Mouse (Mus musculus) frontal cortex, postnatal 10 days (tissue): ENCODE data around the gene Mbd3l1.

Experiments
- DNase-seq, 2 experiments: peaks; one replicate each; pipeline ENCODE4 v3.0.0; 2022; ENCODE audit warnings: low spot score in 2 of 2, mixed read lengths in 1 of 2

Gene Mbd3l1

GRCm38 (mm10) chr9:18478168-18478567 lies at the start of gene Mbd3l1, which contains the start of gene Zfp558:
Mbd3l1 (plus strand) TSS chr9:18478359.
Zfp558 (minus strand) TSS chr9:18478268.
- DNase-seq, result no peak

GRCm38 (mm10) chr9:18430354-18430753 lies 47.8 kb upstream of the Mbd3l1 start, which contains the start of gene Mbd3l2:
Mbd3l2 (plus strand) TSS chr9:18430654.
- no peak for DNase-seq

GRCm38 (mm10) chr9:18431687-18432086 lies 46.5 kb upstream of the Mbd3l1 start:
- DNase-seq, result no peak

GRCm38 (mm10) chr9:18456520-18456919 lies 21.6 kb upstream of the Mbd3l1 start:
- no peak for DNase-seq

- no peak for DNase-seq
These were observed 10.8 kb upstream of the Mbd3l1 start for GRCm38 (mm10) chr9:18467350-18467749.

- no peak for DNase-seq
These were observed 10.2 kb upstream of the Mbd3l1 start for GRCm38 (mm10) chr9:18468005-18468404.

- peak; percentile 32 to 68 for DNase-seq
These were observed 4.6 kb upstream of the Mbd3l1 start for GRCm38 (mm10) chr9:18473324-18474128.

- DNase-seq, result peak in 1 of 2 experiments; percentile 6
These were observed 29.9 kb downstream of the Mbd3l1 start for GRCm38 (mm10) chr9:18508098-18508497.
